Mouse (Mus musculus) forebrain, embryonic 10.5 days (tissue): ENCODE results near the gene Cd3eap. TPM values are rescaled to one million over a fixed set of nuclear protein-coding genes. Genes with fewer than 3 reads are reported as not detected.

Experiments
- DNase-seq: peaks from one replicate; pipeline ENCODE4 v3.0.0-alpha.2; 2017; ENCODE audit warnings: low spot score; ENCODE audit errors: extremely low spot score
- H3K27ac ChIP-seq: fragments of 300-500 bp; sonication (generic); 2 replicates; pipeline ENCODE4 v1.5.1; 2016; ENCODE audit warnings: mild to moderate bottlenecking
- H3K27me3 ChIP-seq: fragments of 300-500 bp; sonication (generic); 2 replicates; pipeline ENCODE4 v1.6.1; 2016; ENCODE audit warnings: mild to moderate bottlenecking; ENCODE audit not compliant: poor library complexity, severe bottlenecking
- H3K36me3 ChIP-seq: fragments of 300-500 bp; sonication (generic); replicated peaks from 2 replicates; pipeline ENCODE4 v1.6.1; 2016; ENCODE audit warnings: mild to moderate bottlenecking, moderate library complexity
- H3K4me1 ChIP-seq: fragments of 300-500 bp; sonication (generic); 2 replicates; pipeline ENCODE4 v1.6.1; 2016
- H3K4me3 ChIP-seq: fragments of 300-500 bp; sonication (generic); 2 replicates; pipeline ENCODE4 v1.5.1; 2016; ENCODE audit warnings: mild to moderate bottlenecking, moderate library complexity
- H3K9me3 ChIP-seq: fragments of 300-500 bp; sonication (generic); 2 replicates; pipeline ENCODE4 v1.6.1; 2016; ENCODE audit warnings: mild to moderate bottlenecking, moderate library complexity
- WGBS: fragments of 180-500 bp; shearing (Covaris S2); methylation state at CpG from one replicate; pipeline ENCODE4 v1.1.7; 2016; 5-methylcytosine and 5-hydroxymethylcytosine counted together
- microRNA counts: library from miRNA; unstranded; fragments of <30 nt; microRNA quantifications from one replicate; lab custom pipeline; 2017
- microRNA-seq: library from miRNA; unstranded; fragments of <30 nt; microRNA quantifications from one replicate; pipeline ENCODE4, GENCODE M21; 2017
- polyA plus RNA-seq: library from polyadenylated mRNA; unstranded; fragments of >200 nt; fragmentation: Nextera tagmentation; extraction: Ambion mirVana; gene quantifications from 2 replicates; pipeline ENCODE4 v1.2.1, GENCODE M21; 2016

Cd3eap gene
- polyA plus RNA-seq, 1 experiment from 2014 or later: 32.2 TPM

- peak within 1 kb of the TSS; percentile 77 for H3K27ac ChIP-seq
Observed at GRCm38 (mm10) chr7:19309884-19310641, 49.2 kb downstream of the Cd3eap start, which contains the start of gene Fosb. Gene Fosb (minus strand): TSS chr7:19310051.

GRCm38 (mm10) chr7:19309278-19309883 is 49.9 kb downstream of the Cd3eap start:
- Histone ChIP-seq H3K9me3 (no peaks in the 10 kb centered on the region), H3K36me3 (no peaks in the 10 kb centered on the region), H3K4me1 (peaks cover 43% of the 10 kb centered on the region), H3K4me3 (peak overlapping the region; percentile 78), H3K27me3 (peaks cover 65% of the 10 kb centered on the region), H3K27ac (no peak overlapping the region)
- no peak for DNase-seq
- 2% methylated on average over 48 of the region's 48 CpGs for WGBS

More at GRCm38 (mm10) chr7:19309884-19310641, 49.2 kb downstream of the Cd3eap start, which contains the start of gene Fosb:
- peaks cover 61% of the 10 kb centered on the region for H3K27me3 ChIP-seq
- under 1% methylated on average over 49 of the region's 49 CpGs for WGBS
- peak; percentile 94 for DNase-seq
- H3K9me3 ChIP-seq: no peaks in the 10 kb centered on the region
- H3K4me3 ChIP-seq: peak within 1 kb of the TSS; percentile 78
- H3K4me1 ChIP-seq: peaks cover 36% of the 10 kb centered on the region
- H3K36me3 ChIP-seq: no peaks in the 10 kb centered on the region

DNA sequence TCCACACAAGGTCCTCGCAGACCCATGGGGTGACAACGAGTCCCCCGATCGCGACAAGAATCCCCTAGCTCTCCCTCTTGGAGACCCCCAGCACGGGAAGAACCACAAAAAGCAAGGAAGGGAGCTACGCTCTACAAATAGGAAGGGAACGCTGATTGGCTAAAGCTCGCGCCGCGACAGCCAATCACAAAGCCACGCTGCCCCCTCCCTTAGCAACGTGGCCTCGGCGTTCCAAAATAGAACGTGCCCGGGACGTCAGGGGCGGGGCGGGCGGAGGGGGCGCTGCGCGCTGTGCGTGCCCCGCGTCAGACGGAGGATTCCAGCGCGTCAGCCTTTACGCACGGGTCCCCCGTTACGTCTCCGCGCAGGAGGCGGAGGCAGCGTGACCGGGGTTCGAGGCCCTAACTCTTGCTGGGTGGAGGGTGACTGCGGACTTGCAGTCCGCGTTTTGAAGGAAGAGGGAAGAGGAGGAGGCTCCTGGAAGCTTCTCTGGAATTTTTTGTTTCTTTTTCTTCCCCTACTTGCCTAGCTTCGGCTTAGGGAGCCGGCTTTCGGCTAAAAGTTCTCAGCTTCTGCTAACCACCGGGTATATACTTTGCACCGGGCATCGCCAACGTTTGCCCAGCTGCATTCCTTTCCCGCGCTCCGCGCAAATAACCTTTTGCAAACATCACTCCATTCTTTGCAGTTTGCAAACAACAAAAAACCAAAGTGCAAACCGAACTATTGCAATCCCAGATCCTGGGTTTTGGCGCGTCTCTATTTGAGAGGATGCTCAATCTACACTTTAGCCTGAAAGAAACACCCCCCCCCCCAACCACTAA is 50.6 kb downstream of the Cd3eap start:
- H3K27me3 ChIP-seq: peaks cover 67% of the 10 kb centered on the region
- H3K9me3 ChIP-seq: no peaks in the 10 kb centered on the region
- H3K4me3 ChIP-seq: peak overlapping the region; percentile 78
- DNase-seq: peak; percentile 98
- H3K4me1 ChIP-seq: peaks cover 50% of the 10 kb centered on the region
- peak overlapping the region; percentile 66 for H3K27ac ChIP-seq
- WGBS: under 1% methylated on average over 58 of the region's 58 CpGs
- no peaks in the 10 kb centered on the region for H3K36me3 ChIP-seq

- peak overlapping the region; percentile 78 for H3K4me3 ChIP-seq
- peaks cover 68% of the 10 kb centered on the region for H3K27me3 ChIP-seq
- peak overlapping the region; percentile 66 for H3K27ac ChIP-seq
- peaks cover 55% of the 10 kb centered on the region for H3K4me1 ChIP-seq
- peak; percentile 60 for DNase-seq
- 1% methylated on average over 18 of the region's 18 CpGs for WGBS
- no peaks in the 10 kb centered on the region for H3K36me3 ChIP-seq
- no peaks in the 10 kb centered on the region for H3K9me3 ChIP-seq
Observed at GRCm38 (mm10) chr7:19307739-19308453, 51.4 kb downstream of the Cd3eap start.

DNA sequence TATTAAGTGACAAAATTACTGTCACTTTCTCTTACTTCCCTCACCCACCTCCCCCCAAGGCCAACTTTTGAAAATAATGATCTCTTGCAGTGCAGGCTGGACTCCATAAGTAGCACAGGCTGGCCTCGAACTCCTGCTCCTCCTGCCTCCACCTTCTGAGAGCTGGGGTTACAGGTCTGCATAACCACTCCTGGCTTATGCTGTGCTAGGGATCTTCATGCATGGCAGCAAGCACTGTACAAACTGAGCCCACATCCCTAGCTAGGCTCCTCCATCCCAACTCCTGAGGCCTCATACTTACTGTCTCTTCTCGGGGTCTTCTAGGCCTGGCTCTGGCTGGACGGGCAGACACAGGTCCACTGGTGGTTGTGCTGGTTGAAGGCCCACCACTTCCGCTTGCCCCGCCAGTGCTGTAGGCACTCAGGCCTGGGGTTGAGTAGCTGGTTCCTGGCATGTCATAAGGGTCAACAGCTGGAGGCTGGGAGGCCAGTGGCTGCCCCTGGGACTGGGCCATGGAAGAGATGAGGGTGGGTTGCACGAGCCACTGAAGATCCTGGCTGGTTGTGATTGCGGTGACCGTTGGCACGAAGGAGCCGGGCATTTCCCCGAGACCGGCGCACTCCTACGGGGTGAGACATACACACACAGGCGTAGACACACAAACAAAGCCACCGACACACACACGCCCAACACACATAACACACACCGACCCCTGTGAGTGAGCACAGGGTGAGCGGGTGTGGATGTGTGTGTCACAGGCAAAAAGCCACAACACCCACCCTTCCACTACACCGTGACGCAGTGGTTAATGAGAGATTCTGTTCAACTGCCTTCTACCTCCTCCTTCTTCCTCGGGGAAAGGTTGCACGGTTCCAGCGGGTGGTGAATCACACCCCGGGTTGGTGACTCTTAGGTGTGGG is 52.2 kb downstream of the Cd3eap start:
- Histone ChIP-seq H3K9me3 (no peaks in the 10 kb centered on the region), H3K27me3 (peaks cover 73% of the 10 kb centered on the region), H3K27ac (0 out of 2 replicates have a peak overlapping the region, but pooled peaks have one; percentile 17), H3K4me3 (peak overlapping the region; percentile 78), H3K36me3 (no peaks in the 10 kb centered on the region), H3K4me1 (peaks cover 57% of the 10 kb centered on the region)
- no peak for DNase-seq
- 68% methylated on average over 25 of the region's 25 CpGs for WGBS

MicroRNA genes within 50 kb of the gene (microRNA counts, 519-probe panel; counts per million panel counts)
- 341 counts per million, percentile 65 among the panel's probes with 10 or more counts for microRNA mmu-miR-343 (lab: Ali Mortazavi, UCI)

Small RNA genes within 50 kb of the gene (microRNA-seq; reads per million reads assigned to microRNA genes)
- gene Mir343: not detected

Other genes starting within 250 kb of the Cd3eap start
- 0.81 and 1.1 TPM in 2 replicates for gene Gm4969, start 241.1 kb downstream of the Cd3eap start, polyA plus RNA-seq
- gene Fbxo46, start 239.6 kb downstream of the Cd3eap start, polyA plus RNA-seq: 17.8 and 18.4 TPM in 2 replicates
- gene Qpctl, start 210.2 kb downstream of the Cd3eap start, polyA plus RNA-seq: 14.7 and 16.0 TPM in 2 replicates
- 183 and 193 TPM in 2 replicates for gene Snrpd2, start 209.8 kb downstream of the Cd3eap start, polyA plus RNA-seq
- gene Gipr, start 193.4 kb downstream of the Cd3eap start, polyA plus RNA-seq: 0.22 and 0.25 TPM in 2 replicates
- 5.3 and 6.4 TPM in 2 replicates for gene Eml2, start 183.1 kb downstream of the Cd3eap start, polyA plus RNA-seq
- gene Gpr4, start 146.9 kb downstream of the Cd3eap start, polyA plus RNA-seq: 1.6 and 2.0 TPM in 2 replicates
- gene Opa3, start 131.1 kb downstream of the Cd3eap start, polyA plus RNA-seq: 50.7 and 51.4 TPM in 2 replicates
- 47.4 and 56.9 TPM in 2 replicates for gene Vasp, start 87.7 kb downstream of the Cd3eap start, polyA plus RNA-seq
- 0.41 and 0.51 TPM in 2 replicates for gene Ppm1n, start 79.4 kb downstream of the Cd3eap start, polyA plus RNA-seq
- 32.1 and 33.1 TPM in 2 replicates for gene Rtn2, start 76.9 kb downstream of the Cd3eap start, polyA plus RNA-seq
- 0.10 TPM in 1 of 2 replicates, not detected in the other for gene Fosb, start 49.4 kb downstream of the Cd3eap start, polyA plus RNA-seq
- gene Ercc1, start 14.7 kb downstream of the Cd3eap start, polyA plus RNA-seq: 95.3 and 96.1 TPM in 2 replicates
- gene Ppp1r13l, start 266 bp upstream of the Cd3eap start, polyA plus RNA-seq: 5.4 and 6.3 TPM in 2 replicates
- gene Ercc2, start 22.5 kb upstream of the Cd3eap start, polyA plus RNA-seq: 26.9 and 28.7 TPM in 2 replicates
- 3.6 and 4.8 TPM in 2 replicates for gene Klc3, start 44.6 kb upstream of the Cd3eap start, polyA plus RNA-seq
- not detected in 2 replicates for gene Ckm, start 45.3 kb upstream of the Cd3eap start, polyA plus RNA-seq
- 5.7 and 6.5 TPM in 2 replicates for gene Mark4, start 99.3 kb upstream of the Cd3eap start, polyA plus RNA-seq
- 0.82 and 0.99 TPM in 2 replicates for gene Exoc3l2, start 103.8 kb upstream of the Cd3eap start, polyA plus RNA-seq
- gene Bloc1s3, start 148.9 kb upstream of the Cd3eap start, polyA plus RNA-seq: 2.1 and 2.3 TPM in 2 replicates
- 53.8 and 60.9 TPM in 2 replicates for gene Trappc6a, start 148.9 kb upstream of the Cd3eap start, polyA plus RNA-seq
- gene Nkpd1, start 158.4 kb upstream of the Cd3eap start, polyA plus RNA-seq: 0.06 and 0.12 TPM in 2 replicates
- gene Ppp1r37, start 203.6 kb upstream of the Cd3eap start, polyA plus RNA-seq: 20.2 and 22.2 TPM in 2 replicates
- gene Zfp296, start 217.8 kb upstream of the Cd3eap start, polyA plus RNA-seq: 0.30 and 0.47 TPM in 2 replicates
- gene Gemin7, start 218.1 kb upstream of the Cd3eap start, polyA plus RNA-seq: 180 and 186 TPM in 2 replicates
- 53.6 and 54.0 TPM in 2 replicates for gene Clasrp, start 245.0 kb upstream of the Cd3eap start, polyA plus RNA-seq